Mouse (Mus musculus): Measurements from ENCODE around the gene Vmn1r81. TPM values are rescaled to one million over a fixed set of nuclear protein-coding genes. Genes with fewer than 3 reads are reported as not detected.

Gene Vmn1r81
- total RNA-seq (2021), result not detected

- intact Hi-C loops (cut with DNase I), result no loop called here
- DNase-seq, result no peak
These were observed at the start of gene Vmn1r81 for GRCm38 (mm10) chr7:12268169-12268568. Vmn1r81 (minus strand) TSS chr7:12268269.

GRCm38 (mm10) chr7:12300130-12300529, 32.1 kb upstream of the Vmn1r81 start, which contains the start of gene Vmn1r82:
Vmn1r82 (plus strand) TSS chr7:12300430.
- DNase-seq, result no peak
- intact Hi-C loops (cut with DNase I), result no loop called here

DNA sequence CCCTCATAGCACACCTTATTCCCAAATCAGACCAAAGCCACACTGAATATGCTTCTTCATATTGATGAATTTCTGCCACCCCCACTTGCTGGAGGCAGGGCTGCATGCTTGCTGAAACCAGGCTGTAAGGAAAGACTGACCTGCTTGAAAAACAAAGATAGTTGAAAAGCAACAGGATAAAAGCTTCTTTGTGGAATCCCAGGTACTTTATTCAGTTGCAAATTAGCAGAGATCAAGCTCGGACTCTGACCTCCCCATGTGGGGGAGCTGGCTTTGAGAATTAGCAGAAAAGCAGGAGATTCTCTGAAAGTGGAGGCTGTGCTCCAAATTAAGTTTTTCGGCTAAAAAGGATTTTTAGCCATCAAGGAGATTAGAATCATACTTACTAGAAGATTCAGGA, 63.9 kb downstream of the Vmn1r81 start:
- no peak for DNase-seq
- intact Hi-C loops (cut with DNase I), result no loop called here

Other genes with a start within 250 kb of the Vmn1r81 start
- not detected for gene Vmn1r77, start 231.5 kb downstream of the Vmn1r81 start, total RNA-seq (2021)
- gene Vmn1r78, start 118.0 kb downstream of the Vmn1r81 start, total RNA-seq (2021), result not detected
- not detected for gene Vmn1r79, start 97.0 kb downstream of the Vmn1r81 start, total RNA-seq (2021)
- not detected for gene Vmn1r80, start 79.0 kb downstream of the Vmn1r81 start, total RNA-seq (2021)
- not detected for gene Vmn1r82, start 32.2 kb upstream of the Vmn1r81 start, total RNA-seq (2021)
- not detected for gene Vmn1r83, start 61.2 kb upstream of the Vmn1r81 start, total RNA-seq (2021)
- gene Vmn1r84, start 101.0 kb upstream of the Vmn1r81 start, total RNA-seq (2021), result not detected
- gene Zfp551, start 154.5 kb upstream of the Vmn1r81 start, total RNA-seq (2021), result 1 to 10 TPM; 2.5 TPM
- 10 to 100 TPM; 10.1 to 10.5 TPM for gene Zfp606, start 210.0 kb upstream of the Vmn1r81 start, total RNA-seq (2021)
- gene 2900092C05Rik, start 244.2 kb upstream of the Vmn1r81 start, total RNA-seq (2021), result not detected